Mouse (Mus musculus) midbrain, embryonic 12.5 days (tissue): ENCODE measurements around the gene Mok. TPM values are rescaled to one million over a fixed set of nuclear protein-coding genes. Genes with fewer than 3 reads are reported as not detected.

Experiments used
- polyA plus RNA-seq: library from polyadenylated mRNA; unstranded; fragments of >200 nt; fragmentation: Nextera tagmentation; extraction: Ambion mirVana; gene quantifications from 2 replicates; pipeline ENCODE4 v1.2.1, GENCODE M21; 2016

Gene Mok
- polyA plus RNA-seq, 1 experiment from 2014 or later: 13.2 TPM

Other genes with a start within 250 kb of the Mok start
- 94.7 and 99.4 TPM in 2 replicates for gene Dync1h1, start 239.5 kb downstream of the Mok start, polyA plus RNA-seq
- gene 1700001K19Rik, start 158.3 kb downstream of the Mok start, polyA plus RNA-seq: not detected in 2 replicates
- gene Hsp90aa1, start 138.2 kb downstream of the Mok start, polyA plus RNA-seq: 1,236 and 1,324 TPM in 2 replicates
- gene Wdr20, start 103.0 kb downstream of the Mok start, polyA plus RNA-seq: 32.1 and 32.6 TPM in 2 replicates
- 3.9 and 5.1 TPM in 2 replicates for gene Zfp839, start 9.3 kb upstream of the Mok start, polyA plus RNA-seq
- gene Cinp, start 48.2 kb upstream of the Mok start, polyA plus RNA-seq: 58.5 and 72.6 TPM in 2 replicates
- 7.5 and 8.4 TPM in 2 replicates for gene Tecpr2, start 48.3 kb upstream of the Mok start, polyA plus RNA-seq
- 11.7 and 11.8 TPM in 2 replicates for gene Ankrd9, start 138.1 kb upstream of the Mok start, polyA plus RNA-seq
- 8.4 and 8.5 TPM in 2 replicates for gene Rcor1, start 198.4 kb upstream of the Mok start, polyA plus RNA-seq